Mouse (Mus musculus) left cerebral cortex, adult 18-20 months (tissue): ENCODE results near the gene Tbrg4. TPM values are rescaled to one million over a fixed set of nuclear protein-coding genes. Genes with fewer than 3 reads are reported as not detected.
"Not testable (repeated sequence)": the region's sequence is repeated elsewhere in the genome, so short reads cannot be mapped to it uniquely, and the experiment has no call there.

Experiments
- DNase-seq, 2 experiments: peaks; one replicate each; pipeline ENCODE4 v3.0.0; 2021 to 2022; ENCODE audit warnings: low spot score in 2 of 2, mixed read lengths in 1 of 2
- long read RNA-seq, 2 experiments: library from polyadenylated mRNA; stranded (forward); transcript quantifications; one replicate each; pipeline ENCODE4 v2.0.0; 2021
- total RNA-seq, 2 experiments: library from RNA; stranded (reverse); gene quantifications; 2 replicates each; pipeline ENCODE4 v1.2.3; 2021

Gene Tbrg4
- total RNA-seq = 10 to 100 TPM; 49.3 to 50.4 TPM
- long read RNA-seq, experiment 1, partial matches to known transcripts = 5 of 17 reads
- long read RNA-seq, experiment 1, other reads (novel, unspliced or antisense) = 6 of 17 reads
- long read RNA-seq, experiment 2, transcript Tbrg4-201 (12 exons, 2,290 nt) = major isoform, 6 of 18 reads
- long read RNA-seq, experiment 2, partial matches to known transcripts = 2 of 18 reads
- long read RNA-seq, experiment 2, other reads (novel, unspliced or antisense) = 5 of 18 reads

- DNase-seq = peak; percentile 90 to 95
These were observed at the start of gene Tbrg4 for GRCm38 (mm10) chr11:6625478-6626387. Gene Tbrg4 (minus strand): TSS chr11:6626067.

GRCm38 (mm10) chr11:6675402-6675801 is 49.5 kb upstream of the Tbrg4 start:
- no peak for DNase-seq

- no peak for DNase-seq
These were observed 48.8 kb upstream of the Tbrg4 start for GRCm38 (mm10) chr11:6674701-6675100.

- DNase-seq = no peak
These were observed 45.0 kb upstream of the Tbrg4 start for GRCm38 (mm10) chr11:6670826-6671225.

GRCm38 (mm10) chr11:6670044-6670443 is 44.2 kb upstream of the Tbrg4 start:
- no peak for DNase-seq

GRCm38 (mm10) chr11:6669041-6669440 is 43.2 kb upstream of the Tbrg4 start:
- no peak for DNase-seq

- no peak for DNase-seq
These were observed 40.8 kb upstream of the Tbrg4 start for GRCm38 (mm10) chr11:6666634-6667033.

- no peak for DNase-seq
These were observed 35.3 kb upstream of the Tbrg4 start for GRCm38 (mm10) chr11:6661206-6661605.

GRCm38 (mm10) chr11:6658271-6658670 is 32.4 kb upstream of the Tbrg4 start, which contains the start of gene Ramp3:
Gene Ramp3 (plus strand): TSS chr11:6658521.
- DNase-seq = no peak

- DNase-seq = peak; percentile 89 to 95
These were observed 29.0 kb upstream of the Tbrg4 start for GRCm38 (mm10) chr11:6654903-6655302.

- DNase-seq = not testable (repeated sequence)
These were observed 27.1 kb upstream of the Tbrg4 start for GRCm38 (mm10) chr11:6652978-6653377.

GRCm38 (mm10) chr11:6650519-6650918 is 24.7 kb upstream of the Tbrg4 start:
- DNase-seq = no peak

GRCm38 (mm10) chr11:6647831-6648724 is 22.2 kb upstream of the Tbrg4 start:
- no peak for DNase-seq

- DNase-seq = no peak
These were observed 18.7 kb upstream of the Tbrg4 start for GRCm38 (mm10) chr11:6644566-6644965.

- DNase-seq = no peak
These were observed 13.2 kb upstream of the Tbrg4 start for GRCm38 (mm10) chr11:6639072-6639471.

- DNase-seq = no peak
These were observed 12.7 kb upstream of the Tbrg4 start, which contains the start of gene Wap for GRCm38 (mm10) chr11:6638537-6638936. Gene Wap (minus strand): TSS chr11:6638637.

- no peak for DNase-seq
These were observed 10.3 kb upstream of the Tbrg4 start for GRCm38 (mm10) chr11:6636150-6636549.

- DNase-seq = no peak
These were observed 3.8 kb upstream of the Tbrg4 start for GRCm38 (mm10) chr11:6629655-6630054.

- DNase-seq = peak in 1 of 2 experiments; percentile 22
These were observed 2.7 kb upstream of the Tbrg4 start for GRCm38 (mm10) chr11:6628568-6628967.

- DNase-seq = no peak
These were observed 1.9 kb upstream of the Tbrg4 start for GRCm38 (mm10) chr11:6627731-6628130.

- DNase-seq = no peak
These were observed 513 bp upstream of the Tbrg4 start for GRCm38 (mm10) chr11:6626388-6626772.
